Mouse (Mus musculus): ENCODE data around the gene Flnb. TPM values are rescaled to one million over a fixed set of nuclear protein-coding genes. Genes with fewer than 3 reads are reported as not detected.

The Flnb gene
- polyA plus RNA-seq, 1 experiment from 2014 or later, result 22.7 TPM

DNA sequence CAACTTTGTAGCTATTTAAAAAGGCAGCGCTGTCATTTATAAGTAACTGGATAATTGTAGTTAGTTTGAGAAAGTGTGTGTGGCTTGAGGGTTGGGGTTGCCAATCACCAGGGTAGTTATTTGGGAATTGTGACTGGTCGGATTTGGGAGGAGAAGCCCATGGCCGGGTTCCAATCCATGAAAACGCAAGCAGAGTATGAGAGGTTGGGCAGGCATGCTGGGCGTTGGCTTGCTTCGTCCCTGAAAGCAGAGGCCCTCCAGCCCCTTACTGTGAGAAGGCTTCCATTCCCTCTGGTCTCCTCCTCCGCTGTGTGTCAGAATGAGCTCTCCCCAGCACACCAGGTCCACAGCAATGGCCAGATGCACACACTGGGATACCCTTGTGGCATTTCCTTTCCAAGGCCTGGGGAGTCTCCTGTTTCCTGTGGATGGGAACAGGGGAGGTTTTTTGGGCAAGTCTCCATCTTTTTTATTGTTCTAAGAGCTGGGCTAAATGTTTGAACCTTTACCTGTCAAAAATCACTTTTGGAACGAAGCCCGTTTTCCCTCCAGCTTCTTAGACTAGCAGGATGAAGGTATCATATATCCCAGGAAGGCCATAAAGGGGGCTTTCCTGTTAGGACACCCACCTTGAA lies 46.2 kb downstream of the Flnb start:
- H3K4me2 ChIP-seq (replicated peaks), result no peak overlapping the region
- peak overlapping the region; percentile 68; the same call in 1 of the 2 replicates for H3K27ac ChIP-seq (replicated peaks)
- 38% methylated on average over 9 of the region's 9 CpGs for WGBS

DNA sequence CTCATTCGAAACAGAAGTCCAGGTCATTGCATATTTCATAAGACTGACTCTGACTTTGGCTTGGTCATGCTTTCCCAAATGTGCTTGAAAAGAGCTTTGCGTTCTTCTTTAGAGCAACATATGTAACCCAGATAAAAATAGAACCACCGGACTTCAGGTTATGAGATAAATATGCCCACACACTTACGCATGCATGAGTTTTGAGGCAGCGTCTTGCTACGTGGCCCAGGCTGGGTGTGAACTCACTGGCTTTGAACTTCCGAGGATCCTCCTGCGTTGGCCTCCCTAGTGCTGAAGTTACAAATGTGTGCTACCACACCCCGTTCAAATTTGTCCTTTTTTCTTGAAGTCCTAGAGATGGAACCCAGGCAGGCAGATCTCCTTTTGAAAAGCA lies 46.7 kb downstream of the Flnb start:
- Histone ChIP-seq H3K9ac (no peak overlapping the region), H3K9me3 (replicated peaks) (no peaks in the 10 kb centered on the region), H3K4me3 (replicated peaks) (no peak overlapping the region), H3K4me2 (replicated peaks) (no peak overlapping the region), H3K27me3 (no peaks in the 10 kb centered on the region), H3K4me1 (peaks cover 20% of the 10 kb centered on the region), H3K27ac (replicated peaks) (0 out of 2 replicates have a peak overlapping the region, but pooled peaks have one; percentile 68), H3K36me3 (peaks cover 9% of the 10 kb centered on the region; the same call in 1 of the 2 replicates)
- WGBS, result 55% methylated on average over 9 of the region's 9 CpGs
- ATAC-seq (ENCODE audit: insufficient number of reproducible peaks, low FRiP score, low TSS enrichment, low read depth), result no peak

More for the DNA sequence above, 46.2 kb downstream of the Flnb start:
- H3K9me3 ChIP-seq (replicated peaks), result no peaks in the 10 kb centered on the region
- no peak overlapping the region for H3K9ac ChIP-seq
- H3K4me1 ChIP-seq, result peaks cover 20% of the 10 kb centered on the region
- peaks cover 9% of the 10 kb centered on the region; the same call in 1 of the 2 replicates for H3K36me3 ChIP-seq
- H3K4me3 ChIP-seq (replicated peaks), result no peak overlapping the region
- peak; percentile 78 for ATAC-seq (ENCODE audit: insufficient number of reproducible peaks, low FRiP score, low TSS enrichment, low read depth)
- H3K27me3 ChIP-seq, result no peaks in the 10 kb centered on the region

DNA sequence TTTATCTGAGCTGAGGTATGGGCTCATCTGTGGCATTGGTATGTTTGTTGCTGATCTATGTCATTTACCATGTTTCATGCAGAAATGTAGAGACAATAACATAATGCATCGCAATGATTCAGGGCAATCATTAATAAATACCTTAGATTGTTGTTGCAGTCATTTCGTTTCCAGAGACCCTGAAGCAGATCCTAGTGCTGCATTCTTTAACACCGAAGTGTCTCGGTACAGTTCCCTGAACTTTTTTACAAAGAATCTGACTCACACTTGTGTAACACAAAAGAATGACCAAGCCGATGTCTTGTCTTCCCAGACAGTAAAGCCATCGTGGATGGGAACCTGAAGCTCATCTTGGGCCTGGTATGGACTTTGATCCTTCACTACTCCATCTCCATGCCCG lies 49.5 kb downstream of the Flnb start:
- peaks cover 14% of the 10 kb centered on the region for H3K36me3 ChIP-seq
- H3K27me3 ChIP-seq, result no peaks in the 10 kb centered on the region
- H3K4me1 ChIP-seq, result peaks cover 20% of the 10 kb centered on the region
- no peak overlapping the region for H3K4me2 ChIP-seq (replicated peaks)
- no peak for ATAC-seq (ENCODE audit: insufficient number of reproducible peaks, low FRiP score, low TSS enrichment, low read depth)
- H3K4me3 ChIP-seq (replicated peaks), result no peak overlapping the region
- 89% methylated on average over 7 of the region's 7 CpGs for WGBS
- no peak overlapping the region for H3K9ac ChIP-seq
- no peak overlapping the region for H3K27ac ChIP-seq (replicated peaks)
- H3K9me3 ChIP-seq (replicated peaks), result no peaks in the 10 kb centered on the region

GRCm38 (mm10) chr14:7867841-7868240 lies 50.1 kb downstream of the Flnb start:
- ATAC-seq (ENCODE audit: insufficient number of reproducible peaks, low FRiP score, low TSS enrichment, low read depth), result 0 out of 2 replicates have a peak, but pooled peaks have one; percentile 29
- no peaks in the 10 kb centered on the region for H3K27me3 ChIP-seq
- H3K9ac ChIP-seq, result no peak overlapping the region
- peaks cover 20% of the 10 kb centered on the region for H3K4me1 ChIP-seq
- H3K4me3 ChIP-seq (replicated peaks), result no peak overlapping the region
- no peak overlapping the region for H3K4me2 ChIP-seq (replicated peaks)
- H3K9me3 ChIP-seq (replicated peaks), result no peaks in the 10 kb centered on the region
- no peak overlapping the region for H3K27ac ChIP-seq (replicated peaks)
- WGBS, result 46% methylated on average over 3 of the region's 3 CpGs
- peaks cover 17% of the 10 kb centered on the region for H3K36me3 ChIP-seq

DNA sequence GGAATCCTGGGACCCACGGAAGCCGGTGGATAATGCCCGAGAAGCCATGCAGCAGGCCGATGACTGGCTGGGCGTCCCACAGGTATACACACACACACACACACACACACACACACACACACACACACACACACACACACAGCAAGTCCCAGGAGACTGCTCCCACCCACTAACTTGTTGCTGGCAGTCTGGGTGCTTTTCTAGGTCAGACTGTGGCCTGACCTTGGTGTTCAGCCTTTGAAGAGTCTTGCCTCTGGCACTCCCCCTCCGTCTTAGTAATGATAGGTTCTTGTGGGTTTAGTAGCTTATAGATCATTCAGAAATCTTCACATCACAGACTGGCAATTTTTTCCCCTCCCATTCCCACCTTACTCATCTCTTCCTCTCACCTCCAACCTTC lies 52.0 kb downstream of the Flnb start:
- Histone ChIP-seq H3K9me3 (replicated peaks) (no peaks in the 10 kb centered on the region), H3K4me1 (0 out of 2 replicates have a peak, but pooled peaks cover under 1% of the 10 kb centered on the region), H3K36me3 (peaks cover 33% of the 10 kb centered on the region), H3K9ac (no peak overlapping the region), H3K27ac (replicated peaks) (no peak overlapping the region), H3K27me3 (no peaks in the 10 kb centered on the region), H3K4me2 (replicated peaks) (no peak overlapping the region), H3K4me3 (replicated peaks) (no peak overlapping the region)
- ATAC-seq (ENCODE audit: insufficient number of reproducible peaks, low FRiP score, low TSS enrichment, low read depth), result no peak
- WGBS, result 88% methylated on average over 4 of the region's 6 CpGs

DNA sequence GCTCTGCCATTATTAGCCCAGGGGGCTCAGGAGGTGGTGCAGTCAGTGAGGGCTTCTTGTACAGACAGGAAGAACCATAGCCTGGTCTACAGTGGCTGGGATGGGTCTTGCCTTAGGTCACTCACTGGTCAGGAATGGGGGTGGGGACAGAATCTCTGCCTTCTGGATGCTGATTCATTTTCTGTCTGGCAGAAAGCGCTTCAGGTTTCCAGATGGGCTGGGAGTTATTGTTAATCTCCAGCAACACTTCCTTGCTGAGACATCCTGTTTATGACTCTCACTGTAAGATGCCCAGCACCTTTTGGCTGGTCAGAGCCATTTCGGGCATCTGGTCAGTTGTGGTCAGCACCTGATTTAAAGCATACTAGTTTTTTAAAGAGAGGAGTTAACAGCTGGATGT lies 55.8 kb downstream of the Flnb start:
- no peak for ATAC-seq (ENCODE audit: insufficient number of reproducible peaks, low FRiP score, low TSS enrichment, low read depth)
- no peak overlapping the region for H3K9ac ChIP-seq
- no peaks in the 10 kb centered on the region for H3K9me3 ChIP-seq (replicated peaks)
- H3K4me1 ChIP-seq, result no peaks in the 10 kb centered on the region
- peaks cover 29% of the 10 kb centered on the region for H3K36me3 ChIP-seq
- WGBS, result 75% methylated on average over 2 of the region's 2 CpGs
- no peaks in the 10 kb centered on the region for H3K27me3 ChIP-seq
- no peak overlapping the region for H3K4me2 ChIP-seq (replicated peaks)
- no peak overlapping the region for H3K27ac ChIP-seq (replicated peaks)
- H3K4me3 ChIP-seq (replicated peaks), result no peak overlapping the region

DNA sequence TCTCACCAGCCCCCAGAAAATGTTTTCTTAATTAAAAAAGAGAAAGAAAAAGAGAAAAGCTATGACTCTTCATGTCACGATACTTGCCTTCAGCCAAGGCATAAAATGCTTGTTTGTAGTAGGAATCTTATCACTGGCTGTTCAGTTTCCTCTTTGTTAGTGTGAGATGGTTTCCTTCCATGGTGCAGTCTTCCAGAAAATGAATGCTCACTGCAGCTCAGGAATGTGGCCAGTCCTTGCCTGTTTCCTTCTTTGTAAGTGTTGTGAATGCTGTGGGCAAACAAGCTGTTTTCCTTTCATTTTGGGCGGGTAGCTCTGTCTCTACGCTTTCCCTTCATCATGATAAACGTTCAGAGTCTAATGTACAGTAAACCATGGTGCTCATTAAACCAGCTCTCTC lies 56.7 kb downstream of the Flnb start:
- H3K4me3 ChIP-seq (replicated peaks), result no peak overlapping the region
- 70% methylated on average over 4 of the region's 4 CpGs for WGBS
- H3K27me3 ChIP-seq, result no peaks in the 10 kb centered on the region
- peaks cover 33% of the 10 kb centered on the region for H3K36me3 ChIP-seq
- no peak overlapping the region for H3K27ac ChIP-seq (replicated peaks)
- H3K4me1 ChIP-seq, result no peaks in the 10 kb centered on the region
- H3K9ac ChIP-seq, result no peak overlapping the region
- ATAC-seq (ENCODE audit: insufficient number of reproducible peaks, low FRiP score, low TSS enrichment, low read depth), result no peak
- H3K4me2 ChIP-seq (replicated peaks), result no peak overlapping the region
- no peaks in the 10 kb centered on the region for H3K9me3 ChIP-seq (replicated peaks)

DNA sequence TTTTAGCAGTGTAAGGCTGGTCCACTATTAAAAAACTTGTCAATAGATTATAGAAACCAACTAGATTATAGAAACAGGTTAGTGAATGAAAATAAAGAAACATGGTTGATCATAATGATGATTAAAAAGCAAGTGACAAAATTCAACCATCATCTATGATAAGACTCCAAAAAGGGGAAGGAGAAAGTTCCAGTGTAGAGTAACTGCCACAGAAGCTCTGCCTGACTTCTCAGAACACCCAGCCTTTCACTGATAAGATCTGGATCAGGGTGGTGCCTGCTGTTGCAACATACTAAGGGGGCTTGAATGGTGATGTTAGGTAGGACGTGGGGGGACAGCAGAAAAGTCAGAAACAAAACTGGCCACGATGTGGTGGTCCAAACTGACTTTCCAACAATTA lies 60.2 kb downstream of the Flnb start:
- no peaks in the 10 kb centered on the region for H3K27me3 ChIP-seq
- peaks cover 41% of the 10 kb centered on the region for H3K36me3 ChIP-seq
- H3K9me3 ChIP-seq (replicated peaks), result no peaks in the 10 kb centered on the region
- ATAC-seq (ENCODE audit: insufficient number of reproducible peaks, low FRiP score, low TSS enrichment, low read depth), result no peak
- H3K27ac ChIP-seq (replicated peaks), result no peak overlapping the region
- WGBS, result 70% methylated on average over 2 of the region's 2 CpGs
- no peaks in the 10 kb centered on the region for H3K4me1 ChIP-seq
- no peak overlapping the region for H3K4me2 ChIP-seq (replicated peaks)
- H3K9ac ChIP-seq, result no peak overlapping the region
- no peak overlapping the region for H3K4me3 ChIP-seq (replicated peaks)

DNA sequence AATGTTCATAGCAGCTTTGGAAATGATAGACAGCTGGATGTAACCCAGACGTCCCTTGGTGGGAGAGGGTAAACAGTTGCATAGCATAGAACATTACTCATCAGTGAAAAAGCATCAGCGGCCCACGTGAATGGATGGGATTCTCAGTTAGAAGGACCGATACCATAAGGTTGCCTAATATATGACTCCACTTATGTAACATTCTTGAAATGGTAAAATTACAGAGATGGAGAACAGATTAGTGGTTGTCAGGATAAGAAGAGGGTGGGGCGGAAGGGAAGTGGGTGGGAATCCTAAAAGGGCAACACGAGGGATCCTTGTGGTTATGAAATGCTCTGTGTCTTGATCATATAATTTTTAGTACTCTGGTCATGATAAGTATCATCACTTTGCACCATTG lies 62.6 kb downstream of the Flnb start:
- Histone ChIP-seq H3K4me3 (replicated peaks) (no peak overlapping the region), H3K4me2 (replicated peaks) (no peak overlapping the region), H3K27ac (replicated peaks) (no peak overlapping the region), H3K4me1 (no peaks in the 10 kb centered on the region), H3K36me3 (peaks cover 45% of the 10 kb centered on the region), H3K9me3 (replicated peaks) (no peaks in the 10 kb centered on the region), H3K9ac (no peak overlapping the region), H3K27me3 (no peaks in the 10 kb centered on the region)
- WGBS, result 90% methylated on average over 6 of the region's 6 CpGs
- no peak for ATAC-seq (ENCODE audit: insufficient number of reproducible peaks, low FRiP score, low TSS enrichment, low read depth)

DNA sequence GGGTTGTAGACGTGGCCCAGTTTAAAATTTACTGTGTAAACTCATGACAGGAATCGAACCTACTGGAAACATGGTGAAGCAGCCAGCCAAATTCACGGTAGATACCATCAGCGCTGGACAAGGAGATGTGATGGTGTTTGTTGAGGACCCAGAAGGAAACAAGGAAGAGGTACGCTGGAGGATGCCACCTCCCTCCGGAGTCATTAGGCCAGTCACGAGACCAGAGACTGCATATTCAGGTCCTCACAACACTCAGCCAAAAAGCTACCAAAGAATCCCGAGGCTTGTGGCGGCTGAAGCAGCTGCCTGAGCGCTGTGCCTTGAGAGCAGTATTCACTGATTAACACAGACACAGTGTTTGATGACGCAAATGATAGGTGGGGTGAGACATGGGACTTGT lies 63.8 kb downstream of the Flnb start:
- H3K27me3 ChIP-seq, result no peaks in the 10 kb centered on the region
- H3K4me1 ChIP-seq, result no peaks in the 10 kb centered on the region
- no peak overlapping the region for H3K4me2 ChIP-seq (replicated peaks)
- no peak for ATAC-seq (ENCODE audit: insufficient number of reproducible peaks, low FRiP score, low TSS enrichment, low read depth)
- no peak overlapping the region for H3K9ac ChIP-seq
- no peak overlapping the region for H3K27ac ChIP-seq (replicated peaks)
- H3K9me3 ChIP-seq (replicated peaks), result no peaks in the 10 kb centered on the region
- 90% methylated on average over 11 of the region's 11 CpGs for WGBS
- no peak overlapping the region for H3K4me3 ChIP-seq (replicated peaks)
- H3K36me3 ChIP-seq, result peaks cover 48% of the 10 kb centered on the region

GRCm38 (mm10) chr14:7882050-7882449 lies 64.3 kb downstream of the Flnb start:
- H3K27ac ChIP-seq (replicated peaks), result no peak overlapping the region
- WGBS, result 94% methylated on average over 8 of the region's 8 CpGs
- no peak overlapping the region for H3K4me3 ChIP-seq (replicated peaks)
- no peak overlapping the region for H3K9ac ChIP-seq
- no peak for ATAC-seq (ENCODE audit: insufficient number of reproducible peaks, low FRiP score, low TSS enrichment, low read depth)
- peaks cover 53% of the 10 kb centered on the region for H3K36me3 ChIP-seq
- H3K27me3 ChIP-seq, result no peaks in the 10 kb centered on the region
- no peak overlapping the region for H3K4me2 ChIP-seq (replicated peaks)
- H3K4me1 ChIP-seq, result no peaks in the 10 kb centered on the region
- H3K9me3 ChIP-seq (replicated peaks), result no peaks in the 10 kb centered on the region

GRCm38 (mm10) chr14:7884158-7884557 lies 66.4 kb downstream of the Flnb start:
- no peak for ATAC-seq (ENCODE audit: insufficient number of reproducible peaks, low FRiP score, low TSS enrichment, low read depth)
- H3K9ac ChIP-seq, result no peak overlapping the region
- whole genome bisulfite sequencing, result 90% methylated on average over 1 of the region's 1 CpGs
- H3K9me3 ChIP-seq (replicated peaks), result no peaks in the 10 kb centered on the region
- no peaks in the 10 kb centered on the region for H3K27me3 ChIP-seq
- no peak overlapping the region for H3K4me2 ChIP-seq (replicated peaks)
- H3K27ac ChIP-seq (replicated peaks), result no peak overlapping the region
- H3K36me3 ChIP-seq, result peaks cover 55% of the 10 kb centered on the region
- H3K4me1 ChIP-seq, result peaks cover 14% of the 10 kb centered on the region
- no peak overlapping the region for H3K4me3 ChIP-seq (replicated peaks)
